In the genomic region with DNA sequence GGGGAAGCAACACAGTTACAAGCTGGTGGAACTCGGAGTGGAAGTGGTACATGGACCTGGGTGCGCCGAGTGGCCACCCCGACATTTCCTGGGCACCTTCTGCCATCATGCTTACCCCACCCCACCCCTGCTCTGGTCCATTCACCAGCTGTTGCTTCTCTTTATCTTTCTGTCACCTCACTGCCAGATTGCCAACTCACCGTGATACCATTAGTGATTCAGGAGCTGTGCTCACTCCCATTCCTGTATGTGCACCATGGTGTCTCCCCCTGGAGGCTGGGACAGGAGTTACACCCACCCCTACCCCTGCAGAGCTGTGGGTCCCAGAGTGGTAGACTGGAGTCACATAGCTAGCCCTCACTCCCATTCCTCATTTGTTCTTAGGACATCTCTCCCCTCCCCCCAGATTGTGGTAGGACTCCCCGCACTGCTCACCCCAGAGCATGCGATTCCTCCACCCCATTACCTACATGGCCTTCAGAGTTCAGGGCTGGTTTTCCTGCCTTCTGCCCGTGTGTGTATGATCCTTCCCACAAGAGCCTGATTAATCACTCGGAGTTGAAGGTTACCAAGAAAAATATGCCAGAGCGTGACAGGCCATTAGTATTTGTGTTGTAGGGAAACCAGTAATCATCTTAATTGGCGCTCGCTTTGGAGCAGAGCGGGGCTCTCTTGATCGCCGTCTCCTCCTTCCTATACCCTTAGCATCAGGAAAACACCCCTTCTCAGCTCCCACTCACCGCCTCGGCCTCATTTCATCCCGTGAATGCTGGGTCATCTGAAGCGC, we compare ENCODE assay signal across 8 mouse cellular contexts. TPM values are rescaled to one million over a fixed set of nuclear protein-coding genes. Genes with fewer than 3 reads are reported as not detected.
DNase-seq lines count a peak whose midpoint lies in the region; ATAC-seq and TF ChIP-seq lines count a peak whose summit lies in the region.

No protein-coding gene starts in this region.

- no peaks in the 10 kb centered on the region for H3K27me3 ChIP-seq in midbrain, embryonic 13.5 days
- H3K27me3 ChIP-seq in midbrain, embryonic 11.5 days (ENCODE audit: control insufficient read depth, insufficient read depth, low read length) = no peaks in the 10 kb centered on the region

- H3K4me1 ChIP-seq in midbrain, embryonic 13.5 days (replicated peaks) = peaks cover 4% of the 10 kb centered on the region; the same call in 1 of the 2 replicates
- H3K4me1 ChIP-seq in midbrain, embryonic 11.5 days (ENCODE audit: control insufficient read depth, insufficient read depth, low read length) = no peaks in the 10 kb centered on the region

- no peak for TF ChIP-seq POLR2A in brain, embryonic 14.5 days (IDR thresholded peaks at IDR 0.05; ENCODE audit: borderline replicate concordance, extremely low read depth, insufficient read depth, insufficient read length, poor library complexity, severe bottlenecking)

- peak; percentile 46 to 82 for DNase-seq in adrenal gland, adult (ENCODE audit: inconsistent age in 2 of 2, low spot score in 1 of 2)
- no peak for DNase-seq in adrenal gland, postnatal 4 days (ENCODE audit: low spot score in 2 of 2)
- no peak for DNase-seq in midbrain, embryonic 11.5 days (ENCODE audit: low spot score, missing footprints)
- DNase-seq in brain, embryonic 14.5 days (ENCODE audit: low read depth) = peak; percentile 48
- peak; percentile 46 for DNase-seq in kidney, adult 9 months
- peak; percentile 53 for DNase-seq in mesoderm, embryonic 11.5 days (ENCODE audit: low read depth, low spot score)
- peak; percentile 78 for DNase-seq in thymus, postnatal 4 days

- H3K27ac ChIP-seq in midbrain, embryonic 13.5 days = no peak overlapping the region
- no peak overlapping the region for H3K27ac ChIP-seq in midbrain, embryonic 11.5 days (ENCODE audit: low read depth, low read length)

- 86% methylated on average over 19 of the region's 19 CpGs for WGBS in midbrain, embryonic 13.5 days
- 93% methylated on average over 19 of the region's 19 CpGs for WGBS in midbrain, embryonic 11.5 days

- no peaks in the 10 kb centered on the region for H3K9me3 ChIP-seq in midbrain, embryonic 13.5 days
- H3K9me3 ChIP-seq in midbrain, embryonic 11.5 days (ENCODE audit: control insufficient read depth, low read length) = no peaks in the 10 kb centered on the region

- no peak overlapping the region for H3K9ac ChIP-seq in midbrain, embryonic 13.5 days (replicated peaks)
- no peak overlapping the region for H3K9ac ChIP-seq in midbrain, embryonic 11.5 days (ENCODE audit: low read length)

- ATAC-seq in midbrain, embryonic 13.5 days = peak; percentile 34; the same call in 1 of the 2 replicates
- ATAC-seq in midbrain, embryonic 11.5 days (ENCODE audit: low FRiP score) = no peak

- TF ChIP-seq CTCF in brain, embryonic 14.5 days (IDR thresholded peaks at IDR 0.05; ENCODE audit: borderline replicate concordance, extremely low read depth, insufficient read depth, insufficient read length) = peak; percentile 45; the same call in 1 of the 2 replicates

- H3K36me3 ChIP-seq in midbrain, embryonic 13.5 days = no peaks in the 10 kb centered on the region
- no peaks in the 10 kb centered on the region for H3K36me3 ChIP-seq in midbrain, embryonic 11.5 days (ENCODE audit: control insufficient read depth, insufficient read depth, low read length)

- no peak overlapping the region for H3K4me3 ChIP-seq in midbrain, embryonic 13.5 days (replicated peaks)
- H3K4me3 ChIP-seq in midbrain, embryonic 11.5 days (ENCODE audit: low read depth, low read length) = no peak overlapping the region

- H3K4me2 ChIP-seq in midbrain, embryonic 13.5 days (replicated peaks) = no peak overlapping the region
- H3K4me2 ChIP-seq in midbrain, embryonic 11.5 days = no peak overlapping the region

RNA-seq across cellular contexts. Expression of a gene that starts 54.0 kb away (rescaled TPM):
- total RNA-seq in adrenal gland, postnatal 4 days (2021) = 10 to 100 TPM; 45.3 to 49.8 TPM
- 8.9 and 9.8 TPM in 2 replicates for polyA plus RNA-seq in midbrain, embryonic 13.5 days (2015; fragmentation: Nextera tagmentation; extraction: Ambion mirVana)
- polyA plus RNA-seq in midbrain, embryonic 11.5 days (2014; fragmentation: Nextera tagmentation; extraction: Ambion mirVana) = 14.5 and 14.7 TPM in 2 replicates
- 29.3 and 30.9 TPM in 2 replicates for polyA plus RNA-seq in brain, embryonic 14.5 days (2012; rRNA removed)

Comparison
In these comparisons a context has a peak if more than half of its experiments do, and no peak if none do; other contexts are left out.
1. DNase-seq: peak in adrenal gland, adult (2 of 2), brain, embryonic 14.5 days (single experiment), kidney, adult 9 months (single experiment), mesoderm, embryonic 11.5 days (single experiment) and thymus, postnatal 4 days (single experiment); none in adrenal gland, postnatal 4 days (0 of 2) and midbrain, embryonic 11.5 days (single experiment).